Mouse (Mus musculus): Measurements from ENCODE around the gene Syngr3.
A peak's percentile ranks its signal among the peaks of the same experiment; 100 is the strongest.

Syngr3 gene

DNA sequence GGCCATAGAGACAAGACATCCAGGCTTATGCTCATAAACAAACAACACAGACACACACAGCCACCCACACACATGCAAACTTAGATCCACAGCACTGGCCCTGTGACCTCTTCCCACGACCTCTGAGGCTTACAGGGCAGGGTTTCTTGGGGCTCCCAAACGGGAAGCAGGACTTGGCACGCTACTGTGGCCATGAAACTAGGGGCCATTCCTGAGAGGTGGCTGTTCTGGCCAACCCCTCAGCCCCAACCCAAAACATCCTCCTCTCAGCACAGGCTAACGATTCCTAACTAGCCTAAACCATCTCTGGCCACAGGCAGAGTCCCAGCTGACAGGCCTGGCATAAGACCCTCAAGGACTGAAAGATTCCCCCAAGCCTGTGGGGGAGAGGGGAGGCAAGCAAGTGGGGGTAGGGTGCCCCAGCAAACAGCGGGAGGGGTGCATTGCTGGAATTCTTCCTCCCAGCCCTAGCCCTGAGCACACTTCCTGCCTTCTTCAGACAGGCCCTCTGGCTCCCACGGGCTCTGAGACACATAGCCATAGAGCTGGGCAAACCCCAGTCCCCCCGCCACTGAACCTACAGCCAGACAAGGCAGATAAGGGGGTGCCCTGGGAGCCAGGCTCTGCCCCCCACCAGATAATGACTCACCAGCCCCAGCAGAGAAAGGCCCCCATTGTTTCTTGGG, 45.6 kb downstream of the Syngr3 start:
- peak; percentile 35 for DNase-seq

DNA sequence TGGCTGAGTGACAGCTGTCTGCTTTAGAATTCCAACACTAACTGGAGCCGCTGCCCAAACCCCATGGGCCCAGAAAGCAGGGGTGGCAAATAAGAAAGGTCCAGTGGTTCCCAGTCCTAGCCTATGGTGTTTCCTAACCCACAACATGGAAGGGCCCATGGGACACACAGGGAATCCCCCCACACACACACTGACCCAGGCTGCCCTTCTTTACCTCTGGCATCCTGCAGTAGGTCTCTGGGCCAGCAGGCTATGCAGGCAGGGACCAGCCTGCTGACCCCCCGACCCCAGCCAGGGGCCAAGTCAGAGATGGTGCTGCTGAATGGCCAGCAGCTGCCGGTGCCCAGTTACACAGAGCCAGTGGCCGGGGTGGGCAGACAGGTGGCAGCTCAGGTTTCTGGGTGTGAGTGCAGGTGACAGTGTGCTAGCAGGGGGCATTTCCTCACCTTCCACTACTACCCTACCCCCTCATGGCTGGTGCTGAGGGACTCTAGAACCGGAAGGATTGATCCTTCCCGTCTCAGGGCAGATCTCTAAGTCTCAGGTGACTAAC, 46.9 kb downstream of the Syngr3 start:
- no peak for DNase-seq

DNA sequence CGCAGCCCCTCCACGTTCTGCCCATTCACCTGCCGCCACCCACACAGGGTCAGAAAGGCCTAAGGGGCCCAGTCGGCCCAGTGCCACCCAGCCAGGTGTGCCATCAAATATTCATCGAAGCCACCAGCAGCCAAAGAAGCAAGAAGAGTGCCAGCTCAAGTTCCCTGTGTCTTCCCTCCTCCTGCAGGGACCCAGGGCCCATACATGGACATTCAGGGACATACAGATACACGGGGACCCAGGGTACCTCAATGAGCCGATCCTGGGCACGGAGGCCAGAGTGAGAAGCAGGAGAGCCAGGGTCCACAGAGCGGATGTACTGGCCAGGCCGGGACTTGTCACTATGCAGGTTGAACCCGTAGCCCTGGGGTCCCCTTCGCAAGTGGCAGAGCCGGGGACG, 47.8 kb downstream of the Syngr3 start:
- no peak for DNase-seq

DNA sequence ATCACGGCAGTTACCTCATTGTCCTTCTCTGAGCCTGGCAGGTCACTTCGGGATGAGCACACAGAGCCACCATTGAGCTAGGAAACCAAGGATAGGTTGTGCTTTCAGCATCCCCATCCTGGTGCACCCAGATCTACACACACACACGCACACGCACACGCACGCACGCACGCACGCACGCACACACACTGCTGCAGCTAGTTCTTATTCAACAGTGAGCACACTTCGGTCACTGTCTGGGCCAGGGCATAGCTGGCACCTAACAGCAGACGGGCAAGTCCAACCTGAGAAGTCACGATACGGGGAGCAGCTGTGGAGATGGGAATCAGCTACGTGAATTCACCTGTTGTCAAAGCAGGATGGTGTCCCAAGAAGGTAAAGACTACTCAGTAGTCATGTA, 49.2 kb downstream of the Syngr3 start:
- no peak for DNase-seq

DNA sequence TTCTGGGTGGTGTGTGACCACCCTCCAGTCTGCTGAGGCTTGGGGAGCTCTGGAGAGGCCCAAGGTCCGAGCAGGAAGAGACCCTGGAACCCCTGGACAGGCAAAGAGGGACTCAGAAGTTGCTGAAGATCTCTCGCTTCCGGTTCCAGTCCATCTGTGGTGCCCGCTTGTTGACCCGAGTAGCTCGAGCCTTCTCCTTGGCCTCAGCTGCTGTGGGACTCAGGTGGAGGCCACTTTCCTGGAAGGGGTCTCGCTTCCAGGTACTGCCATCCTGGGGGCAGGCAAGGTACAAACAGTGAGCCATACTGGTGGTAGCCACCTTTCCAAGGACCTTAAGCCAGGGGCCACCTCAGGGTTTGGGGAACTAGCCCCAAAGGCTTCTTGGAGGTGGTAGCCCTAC, 49.6 kb downstream of the Syngr3 start:
- no peak for DNase-seq

DNA sequence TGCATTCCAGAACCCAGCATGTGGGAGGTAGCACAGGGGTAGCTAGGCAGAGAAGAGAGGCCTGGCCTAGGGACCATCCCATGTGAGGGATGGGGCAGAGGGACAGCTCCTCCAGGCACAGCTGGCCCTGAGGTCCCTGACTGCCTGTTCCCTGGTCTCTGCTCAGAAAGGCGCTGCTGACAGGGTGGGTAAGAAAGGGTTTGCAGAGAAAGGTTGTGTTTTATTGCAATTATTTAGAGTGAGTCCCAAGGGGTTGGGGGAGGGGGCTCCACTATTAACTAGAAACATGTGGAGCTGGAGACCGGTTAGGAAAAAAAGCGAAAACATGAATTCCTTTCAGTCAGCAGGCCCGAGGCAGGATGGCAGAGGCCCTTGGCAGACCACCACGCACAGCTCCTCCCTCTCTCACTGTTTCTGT, 50.2 kb downstream of the Syngr3 start:
- no peak for DNase-seq

DNA sequence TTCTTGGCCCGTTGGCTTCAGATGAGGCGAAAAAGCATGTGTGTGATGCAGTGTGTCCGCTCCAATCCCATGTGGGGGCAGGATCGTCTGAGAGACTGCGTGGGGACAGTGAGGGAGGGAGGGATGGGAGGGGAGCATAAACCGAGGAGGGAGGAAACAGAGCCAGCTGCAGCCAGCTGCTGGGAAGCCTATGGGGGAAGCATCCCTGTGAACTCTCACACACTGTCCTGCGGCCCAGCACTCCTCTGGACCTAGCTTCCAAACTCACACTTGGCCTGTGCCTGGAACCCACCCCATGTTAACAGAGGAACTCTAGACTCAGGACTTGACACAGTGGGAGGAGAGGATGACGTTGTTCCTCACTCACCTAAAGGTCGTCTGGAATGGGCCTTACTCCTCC, 50.9 kb downstream of the Syngr3 start:
- no peak for DNase-seq

DNA sequence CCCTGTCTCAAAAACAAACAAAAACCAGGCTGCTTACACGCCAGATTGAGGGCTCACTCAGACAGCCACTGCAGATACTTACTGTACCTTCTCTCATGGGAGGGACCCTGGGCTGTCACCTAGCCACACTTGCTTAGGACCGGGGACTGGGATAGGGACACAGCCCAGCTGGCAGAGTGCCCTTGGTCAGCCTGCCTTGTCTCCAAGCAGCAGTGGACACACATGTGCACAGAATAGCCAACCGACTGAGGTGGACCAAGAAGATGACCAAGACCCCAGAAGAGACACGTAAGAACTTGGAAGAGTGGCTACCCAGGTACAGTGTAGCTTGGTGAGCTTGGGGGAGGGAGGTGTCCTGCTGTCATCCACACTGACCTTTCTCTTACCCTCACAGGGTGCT, 51.5 kb downstream of the Syngr3 start:
- no peak for DNase-seq

DNA sequence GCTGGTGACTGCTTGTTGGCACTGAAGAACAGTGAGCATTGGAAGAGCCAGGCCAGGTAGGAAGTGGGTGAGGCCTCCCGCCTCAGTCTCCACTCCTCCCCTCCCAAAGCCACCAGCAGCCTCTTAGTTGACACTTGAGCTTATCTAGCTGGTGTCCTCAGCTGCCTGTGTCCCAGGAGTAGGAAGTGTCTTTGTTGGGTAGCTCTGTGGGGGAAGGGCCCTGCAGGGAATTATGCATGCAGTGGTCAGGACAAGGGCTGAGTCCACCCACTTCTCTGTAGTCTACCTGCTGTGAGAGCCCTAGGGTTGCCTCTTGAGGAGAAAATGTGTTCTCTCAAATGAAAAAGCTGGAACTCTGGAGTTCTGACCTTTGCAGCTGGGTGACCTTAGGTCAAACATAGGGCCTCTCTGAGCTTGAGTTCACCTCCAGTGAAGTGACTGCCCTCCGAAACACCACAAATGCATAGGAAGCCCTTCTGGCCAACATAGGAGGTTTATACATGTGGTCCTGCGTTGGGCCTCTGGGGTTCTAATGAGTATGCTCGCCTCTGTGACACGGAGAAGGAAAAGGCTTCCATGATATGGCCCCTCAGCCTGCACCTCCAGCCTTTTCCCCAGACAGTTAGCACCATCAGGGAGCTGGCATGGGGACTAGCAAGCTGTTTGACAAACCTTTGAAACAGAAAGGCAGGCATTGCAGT, 52.8 kb downstream of the Syngr3 start:
- no peak for DNase-seq

DNA sequence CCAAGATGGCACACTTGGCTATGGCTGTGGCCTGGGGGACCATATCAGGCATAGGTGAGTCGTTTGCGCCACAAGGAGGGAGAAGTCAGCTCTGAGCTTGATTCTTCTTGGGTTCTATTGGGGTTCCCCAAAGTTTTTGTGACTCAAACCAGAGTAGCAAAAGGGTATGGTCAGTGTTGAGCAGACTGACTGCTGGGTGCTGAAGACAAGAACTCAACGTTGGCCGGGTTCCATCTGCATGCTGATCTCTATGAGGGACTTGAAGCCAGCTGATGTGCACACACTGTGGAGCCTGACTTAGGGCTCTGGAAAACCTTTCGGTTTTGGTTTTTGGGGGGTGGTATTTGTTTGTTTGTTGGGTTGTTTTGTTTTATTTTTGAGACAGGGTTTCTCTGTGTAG, 54.1 kb downstream of the Syngr3 start:
- DNase-seq = no peak
